ENCODE assay signal across 19 mouse cellular contexts in genomic region chr8:121088281-121088680, GRCm38 (mm10). TPM values are rescaled to one million over a fixed set of nuclear protein-coding genes. Genes with fewer than 3 reads are reported as not detected.
A peak's percentile ranks its signal among the peaks of the same experiment; 100 is the strongest.
DNase-seq lines count a peak whose midpoint lies in the region; ATAC-seq and TF ChIP-seq lines count a peak whose summit lies in the region.
"Had no signal": no experiment of that assay in that cellular context is flagged by ENCODE, and none has a peak within 500 bp of the region (broad histone marks: within the 10 kb centered on the region; RNA-seq: fewer than 3 reads in every experiment).

No protein-coding gene starts in this region.

- no peak for TF ChIP-seq CTCF in lung, postnatal 0 days (IDR thresholded peaks at IDR 0.05)
- no peak for TF ChIP-seq CTCF in left cerebral cortex, adult 2 months (IDR thresholded peaks at IDR 0.05)

- no peak overlapping the region for H3K4me2 ChIP-seq in heart, embryonic 15.5 days
- H3K4me2 ChIP-seq in heart, embryonic 11.5 days, result no peak overlapping the region
- H3K4me2 ChIP-seq in lung, postnatal 0 days (replicated peaks; ENCODE audit: low read depth, low read length), result peak overlapping the region; percentile 79
- H3K4me2 ChIP-seq in intestine, embryonic 14.5 days (ENCODE audit: low read length), result peak overlapping the region; percentile 79
- peak overlapping the region; percentile 78 for H3K4me2 ChIP-seq in stomach, embryonic 14.5 days (replicated peaks; ENCODE audit: low read depth, low read length)
- H3K4me2 ChIP-seq: kidney, embryonic 15.5 days; neural tube, embryonic 13.5 days had no signal

- no peak overlapping the region for H3K9ac ChIP-seq in heart, embryonic 15.5 days
- no peak overlapping the region for H3K9ac ChIP-seq in heart, embryonic 11.5 days (ENCODE audit: low read depth, low read length)
- peak overlapping the region; percentile 67 for H3K9ac ChIP-seq in lung, postnatal 0 days (replicated peaks; ENCODE audit: low read depth)
- H3K9ac ChIP-seq in intestine, embryonic 14.5 days (ENCODE audit: low read length), result peak overlapping the region; percentile 97
- peak overlapping the region; percentile 92 for H3K9ac ChIP-seq in stomach, embryonic 14.5 days (replicated peaks; ENCODE audit: low read depth, low read length)
- H3K9ac ChIP-seq: embryonic facial prominence, embryonic 15.5 days; kidney, embryonic 15.5 days; neural tube, embryonic 13.5 days had no signal

- no peak for ATAC-seq in heart, embryonic 15.5 days (replicated peaks; ENCODE audit: insufficient number of reproducible peaks, insufficient read depth, low FRiP score, low read depth)
- ATAC-seq in heart, embryonic 11.5 days (replicated peaks; ENCODE audit: insufficient number of reproducible peaks, low FRiP score, low TSS enrichment), result no peak
- no peak for ATAC-seq in lung, postnatal 0 days
- ATAC-seq in intestine, embryonic 14.5 days (replicated peaks; ENCODE audit: low FRiP score, low TSS enrichment, low read depth), result no peak
- ATAC-seq in stomach, embryonic 14.5 days (ENCODE audit: insufficient number of reproducible peaks, insufficient read depth, low FRiP score, low read depth), result no peak

- DNase-seq in lung, postnatal 0 days (ENCODE audit: low spot score), result no peak
- DNase-seq in lung, postnatal 14 days, result no peak
- DNase-seq in intestine, embryonic 14.5 days (ENCODE audit: low spot score), result no peak
- no peak for DNase-seq in left cerebral cortex, adult 2 months (ENCODE audit: extremely low spot score in 1 of 2, low spot score in 2 of 2)
- no peak for DNase-seq in gastrocnemius, postnatal 25 days
- DNase-seq: adrenal gland, adult 2 months; cerebellum, postnatal 25 days; gastrocnemius, adult 2 months; heart, postnatal 4 days; layer of hippocampus, postnatal 36 days; left cerebral cortex, postnatal 4 days had no signal

- WGBS in heart, embryonic 15.5 days, result 15% methylated on average over 8 of the region's 8 CpGs
- WGBS in heart, embryonic 11.5 days (ENCODE audit: insufficient replicate concordance), result 8% methylated on average over 8 of the region's 8 CpGs
- WGBS in lung, postnatal 0 days, result 12% methylated on average over 8 of the region's 8 CpGs
- 7% methylated on average over 8 of the region's 8 CpGs for WGBS in intestine, embryonic 14.5 days
- 15% methylated on average over 8 of the region's 8 CpGs for WGBS in stomach, embryonic 14.5 days

- H3K36me3 ChIP-seq in heart, embryonic 15.5 days, result no peaks in the 10 kb centered on the region
- H3K36me3 ChIP-seq in heart, embryonic 11.5 days (ENCODE audit: control insufficient read depth, insufficient read depth, low read length), result no peaks in the 10 kb centered on the region
- no peaks in the 10 kb centered on the region for H3K36me3 ChIP-seq in lung, postnatal 0 days (ENCODE audit: insufficient read depth, low read length)
- H3K36me3 ChIP-seq in intestine, embryonic 14.5 days (ENCODE audit: control insufficient read depth, insufficient read depth, low read length), result peaks cover 31% of the 10 kb centered on the region
- H3K36me3 ChIP-seq in stomach, embryonic 14.5 days (ENCODE audit: control insufficient read depth, insufficient read depth, low read length), result peaks cover 8% of the 10 kb centered on the region; the same call in 1 of the 2 replicates
- H3K36me3 ChIP-seq: embryonic facial prominence, embryonic 15.5 days; forebrain, embryonic 10.5 days; kidney, embryonic 15.5 days; neural tube, embryonic 13.5 days had no signal

- H3K4me1 ChIP-seq in heart, embryonic 15.5 days (replicated peaks), result peaks cover 30% of the 10 kb centered on the region
- H3K4me1 ChIP-seq in heart, embryonic 11.5 days (ENCODE audit: control insufficient read depth, insufficient read depth, low read length), result peaks cover 18% of the 10 kb centered on the region
- H3K4me1 ChIP-seq in lung, postnatal 0 days (ENCODE audit: insufficient read depth, low read depth, low read length), result peaks cover 4% of the 10 kb centered on the region
- H3K4me1 ChIP-seq in intestine, embryonic 14.5 days (replicated peaks; ENCODE audit: control insufficient read depth, insufficient read depth, low read length), result peaks cover 13% of the 10 kb centered on the region
- H3K4me1 ChIP-seq in stomach, embryonic 14.5 days (ENCODE audit: control insufficient read depth, insufficient read depth, low read length), result peaks cover 13% of the 10 kb centered on the region

- peaks cover 98% of the 10 kb centered on the region for H3K27me3 ChIP-seq in heart, embryonic 15.5 days
- peaks cover 96% of the 10 kb centered on the region for H3K27me3 ChIP-seq in heart, embryonic 11.5 days (ENCODE audit: control insufficient read depth, insufficient read depth, low read length)
- peaks cover 26% of the 10 kb centered on the region for H3K27me3 ChIP-seq in lung, postnatal 0 days (replicated peaks; ENCODE audit: insufficient read depth, low read length)
- peaks cover 56% of the 10 kb centered on the region for H3K27me3 ChIP-seq in intestine, embryonic 14.5 days (replicated peaks; ENCODE audit: control insufficient read depth, insufficient read depth, low read length)
- peaks cover 17% of the 10 kb centered on the region for H3K27me3 ChIP-seq in stomach, embryonic 14.5 days (ENCODE audit: control insufficient read depth, insufficient read depth, low read length)

- peak; percentile 9; the same call in 1 of the 2 replicates for TF ChIP-seq EP300 in lung, postnatal 0 days (IDR thresholded peaks at IDR 0.05)

- H3K27ac ChIP-seq in heart, embryonic 15.5 days, result no peak overlapping the region
- no peak overlapping the region for H3K27ac ChIP-seq in heart, embryonic 11.5 days (ENCODE audit: low read depth, low read length)
- H3K27ac ChIP-seq in lung, postnatal 0 days (ENCODE audit: low read length), result peak overlapping the region; percentile 68
- peak overlapping the region; percentile 98 for H3K27ac ChIP-seq in intestine, embryonic 14.5 days (ENCODE audit: low read depth)
- peak overlapping the region; percentile 75; the same call in 1 of the 2 replicates for H3K27ac ChIP-seq in stomach, embryonic 14.5 days (ENCODE audit: low read length)
- no peak overlapping the region for H3K27ac ChIP-seq in left cerebral cortex, adult 2 months
- H3K27ac ChIP-seq: embryonic facial prominence, embryonic 15.5 days; forebrain, embryonic 10.5 days; gastrocnemius, adult 2 months; kidney, embryonic 15.5 days; neural tube, embryonic 13.5 days had no signal

- intact Hi-C loops in left cerebral cortex, adult 2 months (cut with DNase I), result loop anchor here (5.0 kb wide), 1 partner anchor 191 kb away; no protein-coding TSS in a partner anchor

- H3K4me3 ChIP-seq in heart, embryonic 15.5 days, result peak overlapping the region; percentile 20; the same call in 1 of the 2 replicates
- H3K4me3 ChIP-seq in heart, embryonic 11.5 days (ENCODE audit: low read depth, low read length), result no peak overlapping the region
- peak overlapping the region; percentile 74 for H3K4me3 ChIP-seq in lung, postnatal 0 days (ENCODE audit: low read depth, low read length)
- H3K4me3 ChIP-seq in intestine, embryonic 14.5 days (ENCODE audit: low read depth, low read length), result peak overlapping the region; percentile 80
- peak overlapping the region; percentile 69 for H3K4me3 ChIP-seq in stomach, embryonic 14.5 days (ENCODE audit: low read depth, low read length)
- H3K4me3 ChIP-seq in left cerebral cortex, adult 2 months, result no peak overlapping the region
- H3K4me3 ChIP-seq: forebrain, embryonic 10.5 days; gastrocnemius, adult 2 months; kidney, embryonic 15.5 days had no signal

- no peaks in the 10 kb centered on the region for H3K9me3 ChIP-seq in heart, embryonic 15.5 days (replicated peaks)
- no peaks in the 10 kb centered on the region for H3K9me3 ChIP-seq in heart, embryonic 11.5 days (replicated peaks; ENCODE audit: control insufficient read depth, low read length)
- H3K9me3 ChIP-seq in lung, postnatal 0 days (ENCODE audit: low read length), result no peaks in the 10 kb centered on the region
- no peaks in the 10 kb centered on the region for H3K9me3 ChIP-seq in intestine, embryonic 14.5 days (ENCODE audit: control insufficient read depth, low read length)
- no peaks in the 10 kb centered on the region for H3K9me3 ChIP-seq in stomach, embryonic 14.5 days (ENCODE audit: control insufficient read depth, low read depth, low read length)
- H3K9me3 ChIP-seq: embryonic facial prominence, embryonic 15.5 days; forebrain, embryonic 10.5 days; kidney, embryonic 15.5 days; neural tube, embryonic 13.5 days had no signal

RNA-seq across cellular contexts. Expression of gene Foxf1, which starts 4.1 kb away (rescaled TPM):
- polyA plus RNA-seq in heart, embryonic 15.5 days (2015; fragmentation: Nextera tagmentation; extraction: Ambion mirVana), result 3.3 and 9.6 TPM in 2 replicates
- polyA plus RNA-seq in heart, embryonic 11.5 days (2014; fragmentation: Nextera tagmentation; extraction: Ambion mirVana), result 3.1 and 9.0 TPM in 2 replicates
- 156 and 194 TPM in 2 replicates for polyA plus RNA-seq in lung, postnatal 0 days (2015; fragmentation: Nextera tagmentation; extraction: Ambion mirVana)
- 129 and 149 TPM in 2 replicates for polyA plus RNA-seq in intestine, embryonic 14.5 days (2014; fragmentation: Nextera tagmentation; extraction: Ambion mirVana)
- 147 and 163 TPM in 2 replicates for polyA plus RNA-seq in stomach, embryonic 14.5 days (2014; fragmentation: Nextera tagmentation; extraction: Ambion mirVana)
- total RNA-seq in left cerebral cortex, adult 2 months (2021), result under 1 TPM; 0.79 to 0.91 TPM
- total RNA-seq in gastrocnemius, postnatal 25 days (2021), result not detected
- total RNA-seq: monocyte, adult 5-6 weeks had no signal

RNA-seq across cellular contexts. Expression of gene Mthfsd, which starts 19.9 kb away (rescaled TPM):
- polyA plus RNA-seq in heart, embryonic 15.5 days (2015; fragmentation: Nextera tagmentation; extraction: Ambion mirVana), result 29.7 and 38.2 TPM in 2 replicates
- polyA plus RNA-seq in heart, embryonic 11.5 days (2014; fragmentation: Nextera tagmentation; extraction: Ambion mirVana), result 45.1 and 46.2 TPM in 2 replicates
- 36.1 and 37.7 TPM in 2 replicates for polyA plus RNA-seq in lung, postnatal 0 days (2015; fragmentation: Nextera tagmentation; extraction: Ambion mirVana)
- polyA plus RNA-seq in intestine, embryonic 14.5 days (2014; fragmentation: Nextera tagmentation; extraction: Ambion mirVana), result 59.2 and 62.9 TPM in 2 replicates
- 65.9 and 66.6 TPM in 2 replicates for polyA plus RNA-seq in stomach, embryonic 14.5 days (2014; fragmentation: Nextera tagmentation; extraction: Ambion mirVana)
- total RNA-seq in left cerebral cortex, adult 2 months (2021), result 10 to 100 TPM; 40.0 to 46.5 TPM
- 10 to 100 TPM; 14.6 to 15.0 TPM for total RNA-seq in gastrocnemius, postnatal 25 days (2021)

RNA-seq across cellular contexts. Expression of gene Foxc2, which starts 27.7 kb away (rescaled TPM):
- polyA plus RNA-seq in heart, embryonic 15.5 days (2015; fragmentation: Nextera tagmentation; extraction: Ambion mirVana), result 6.4 and 8.5 TPM in 2 replicates
- polyA plus RNA-seq in heart, embryonic 11.5 days (2014; fragmentation: Nextera tagmentation; extraction: Ambion mirVana), result 12.7 and 14.1 TPM in 2 replicates
- 0.47 and 0.58 TPM in 2 replicates for polyA plus RNA-seq in lung, postnatal 0 days (2015; fragmentation: Nextera tagmentation; extraction: Ambion mirVana)
- 0.43 and 0.48 TPM in 2 replicates for polyA plus RNA-seq in intestine, embryonic 14.5 days (2014; fragmentation: Nextera tagmentation; extraction: Ambion mirVana)
- polyA plus RNA-seq in stomach, embryonic 14.5 days (2014; fragmentation: Nextera tagmentation; extraction: Ambion mirVana), result 0.20 and 0.56 TPM in 2 replicates
- 1 to 10 TPM; 1.5 to 2.3 TPM for total RNA-seq in left cerebral cortex, adult 2 months (2021)
- under 1 TPM; 0.41 to 0.54 TPM for total RNA-seq in gastrocnemius, postnatal 25 days (2021)
- total RNA-seq: monocyte, adult 5-6 weeks had no signal

RNA-seq across cellular contexts. Expression of gene Foxl1, which starts 39.5 kb away (rescaled TPM):
- 0.34 and 0.94 TPM in 2 replicates for polyA plus RNA-seq in heart, embryonic 15.5 days (2015; fragmentation: Nextera tagmentation; extraction: Ambion mirVana)
- polyA plus RNA-seq in heart, embryonic 11.5 days (2014; fragmentation: Nextera tagmentation; extraction: Ambion mirVana), result 0.69 and 1.2 TPM in 2 replicates
- polyA plus RNA-seq in lung, postnatal 0 days (2015; fragmentation: Nextera tagmentation; extraction: Ambion mirVana), result 0.88 and 1.3 TPM in 2 replicates
- polyA plus RNA-seq in intestine, embryonic 14.5 days (2014; fragmentation: Nextera tagmentation; extraction: Ambion mirVana), result 6.5 and 7.7 TPM in 2 replicates
- 6.9 and 7.0 TPM in 2 replicates for polyA plus RNA-seq in stomach, embryonic 14.5 days (2014; fragmentation: Nextera tagmentation; extraction: Ambion mirVana)
- total RNA-seq in left cerebral cortex, adult 2 months (2021), result under 1 TPM in 1 of 2 experiments, not detected in 1; 0.21 TPM
- total RNA-seq in gastrocnemius, postnatal 25 days (2021), result not detected
- total RNA-seq: gastrocnemius, adult 2 months; layer of hippocampus, postnatal 36 days had no signal

Comparison
In these comparisons a context has a peak if more than half of its experiments do, and no peak if none do; other contexts are left out.
1. H3K4me3 ChIP-seq: peak in heart, embryonic 15.5 days (single experiment), lung, postnatal 0 days (single experiment), intestine, embryonic 14.5 days (single experiment) and stomach, embryonic 14.5 days (single experiment); none in heart, embryonic 11.5 days (single experiment) and left cerebral cortex, adult 2 months (single experiment).
2. H3K27ac ChIP-seq: peak in lung, postnatal 0 days (single experiment), intestine, embryonic 14.5 days (single experiment) and stomach, embryonic 14.5 days (single experiment); none in heart, embryonic 15.5 days (single experiment), heart, embryonic 11.5 days (single experiment) and left cerebral cortex, adult 2 months (single experiment).
3. H3K4me2 ChIP-seq: peak in lung, postnatal 0 days (single experiment), intestine, embryonic 14.5 days (single experiment) and stomach, embryonic 14.5 days (single experiment); none in heart, embryonic 15.5 days (single experiment) and heart, embryonic 11.5 days (single experiment).
4. H3K9ac ChIP-seq: peak in lung, postnatal 0 days (single experiment), intestine, embryonic 14.5 days (single experiment) and stomach, embryonic 14.5 days (single experiment); none in heart, embryonic 15.5 days (single experiment) and heart, embryonic 11.5 days (single experiment).
5. RNA of gene Foxf1, which starts 4.1 kb away (polyA plus RNA-seq): 147 to 163 TPM in stomach, embryonic 14.5 days, 156 to 194 TPM in lung, postnatal 0 days and 129 to 149 TPM in intestine, embryonic 14.5 days; 3.1 to 9.0 TPM in heart, embryonic 11.5 days and 3.3 to 9.6 TPM in heart, embryonic 15.5 days; every median in the first group is over 10 times any median in the second.